Mouse (Mus musculus): ENCODE measurements around the gene Olfr262. TPM values are rescaled to one million over a fixed set of nuclear protein-coding genes. Genes with fewer than 3 reads are reported as not detected.
"Not testable (repeated sequence)": the region's sequence is repeated elsewhere in the genome, so short reads cannot be mapped to it uniquely, and the experiment has no call there.

Olfr262 gene
- not detected for polyA plus RNA-seq (2017; shearing (Covaris generic))

GRCm38 (mm10) chr19:12241559-12241958, at the start of gene Olfr262:
TSS of gene Olfr262 (minus strand) at chr19:12241659.
- ATAC-seq = no peak

DNA sequence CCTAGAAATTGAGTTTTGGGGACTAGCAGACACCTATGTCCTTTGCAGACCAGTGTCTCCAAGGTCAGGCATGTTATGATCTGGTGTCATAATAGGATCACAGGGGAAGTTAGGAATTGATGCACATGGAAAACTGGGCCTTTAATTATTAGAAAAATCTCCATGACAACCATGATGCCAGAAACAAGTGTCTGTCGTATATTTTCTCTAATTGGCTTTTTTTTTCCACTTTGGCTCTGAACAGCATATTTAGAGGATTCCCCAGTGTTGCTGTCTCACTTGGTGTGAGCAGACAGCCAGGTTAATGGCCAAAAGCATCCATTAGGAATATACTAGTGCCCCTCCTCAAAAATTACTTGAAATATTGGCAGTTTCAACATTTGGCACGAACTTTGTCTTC, 38.1 kb upstream of the Olfr262 start, which contains the start of gene Olfr1434:
Gene Olfr1434, plus strand, starts transcription at position 301 of the 400 bp plus-strand sequence.
- no peak for ATAC-seq

- no peak for ATAC-seq
These were observed 19.3 kb upstream of the Olfr262 start, which contains the start of gene Olfr235 for GRCm38 (mm10) chr19:12260732-12261131. TSS of gene Olfr235 (plus strand) at chr19:12261032.

GRCm38 (mm10) chr19:12232496-12232895, 9.0 kb downstream of the Olfr262 start, which contains the start of gene Olfr1432:
TSS of gene Olfr1432 (minus strand) at chr19:12232596.
- ATAC-seq = not testable (repeated sequence)

DNA sequence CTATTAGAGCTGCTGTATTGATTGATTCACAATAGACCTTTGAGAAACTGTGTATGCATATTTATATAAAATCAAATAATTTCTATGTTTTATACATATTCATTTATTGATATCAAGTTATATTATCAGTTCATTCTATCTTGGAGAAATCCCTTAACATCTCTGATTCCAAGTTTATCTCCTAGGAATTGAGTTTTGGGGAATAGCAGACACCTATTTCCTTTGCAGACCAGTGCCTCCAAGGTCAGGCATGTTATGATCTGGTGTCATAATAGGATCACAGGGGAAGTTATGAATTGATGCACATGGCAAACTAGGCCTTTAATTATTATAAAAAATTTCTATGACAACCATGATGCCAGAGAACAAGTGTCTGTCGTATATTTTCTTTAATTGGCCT, 41.1 kb downstream of the Olfr262 start, which contains the start of gene Olfr1431:
Gene Olfr1431, plus strand, starts transcription at position 301 of the 400 bp plus-strand sequence.
- no peak for ATAC-seq

DNA sequence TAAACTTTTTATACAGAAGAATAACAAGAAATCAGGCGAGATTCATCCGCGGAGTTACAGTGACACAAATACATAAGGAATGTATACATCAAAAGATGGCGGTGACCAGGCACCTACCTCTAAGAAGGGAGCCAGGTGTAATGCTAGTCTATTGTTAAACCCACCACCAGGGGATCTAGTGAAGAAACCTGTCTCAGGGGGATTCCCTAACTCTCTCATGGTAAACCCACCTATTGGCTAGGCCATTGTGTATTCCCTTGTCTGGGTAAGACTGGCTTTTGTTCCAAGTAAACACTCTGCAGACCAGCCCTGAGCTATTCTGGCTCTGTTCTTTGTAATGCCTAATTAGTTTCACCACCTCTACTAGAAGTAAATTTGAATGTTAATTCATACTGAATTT, 42.4 kb downstream of the Olfr262 start:
- not testable (repeated sequence) for ATAC-seq

Other genes starting within 250 kb of the Olfr262 start
- under 1 TPM in 1 of 2 experiments, not detected in 1; 0.05 TPM for gene Olfr1423, start 200.3 kb downstream of the Olfr262 start, polyA plus RNA-seq (2017; shearing (Covaris generic))
- gene Olfr1424, start 179.0 kb downstream of the Olfr262 start, polyA plus RNA-seq (2017; shearing (Covaris generic)) = not detected
- gene Olfr1425, start 163.9 kb downstream of the Olfr262 start, polyA plus RNA-seq (2017; shearing (Covaris generic)) = not detected
- not detected for gene Olfr1426, start 149.6 kb downstream of the Olfr262 start, polyA plus RNA-seq (2017; shearing (Covaris generic))
- gene Olfr1427, start 138.3 kb downstream of the Olfr262 start, polyA plus RNA-seq (2017; shearing (Covaris generic)) = not detected
- gene Olfr1428, start 125.8 kb downstream of the Olfr262 start, polyA plus RNA-seq (2017; shearing (Covaris generic)) = not detected
- gene Olfr76, start 118.5 kb downstream of the Olfr262 start, polyA plus RNA-seq (2017; shearing (Covaris generic)) = not detected
- gene Olfr1555-ps1, start 71.5 kb downstream of the Olfr262 start, polyA plus RNA-seq (2017; shearing (Covaris generic)) = under 1 TPM in 1 of 2 experiments, not detected in 1; 0.16 TPM
- gene Olfr1431, start 41.0 kb downstream of the Olfr262 start, polyA plus RNA-seq (2017; shearing (Covaris generic)) = not detected
- not detected for gene Olfr1432, start 9.1 kb downstream of the Olfr262 start, polyA plus RNA-seq (2017; shearing (Covaris generic))
- gene Olfr235, start 19.4 kb upstream of the Olfr262 start, polyA plus RNA-seq (2017; shearing (Covaris generic)) = not detected
- gene Olfr1434, start 38.2 kb upstream of the Olfr262 start, polyA plus RNA-seq (2017; shearing (Covaris generic)) = not detected
- not detected for gene Olfr1436, start 57.5 kb upstream of the Olfr262 start, polyA plus RNA-seq (2017; shearing (Covaris generic))
- not detected for gene Olfr1437, start 83.4 kb upstream of the Olfr262 start, polyA plus RNA-seq (2017; shearing (Covaris generic))
- gene Olfr1438-ps1, start 94.3 kb upstream of the Olfr262 start, polyA plus RNA-seq (2017; shearing (Covaris generic)) = not detected
- gene Olfr1440, start 145.6 kb upstream of the Olfr262 start, polyA plus RNA-seq (2017; shearing (Covaris generic)) = not detected
- not detected for gene Olfr1441, start 175.8 kb upstream of the Olfr262 start, polyA plus RNA-seq (2017; shearing (Covaris generic))
- gene Pfpl, start 186.2 kb upstream of the Olfr262 start, polyA plus RNA-seq (2017; shearing (Covaris generic)) = under 1 TPM in 1 of 2 experiments, not detected in 1; 0.33 TPM
- under 1 TPM in 1 of 2 experiments, not detected in 1; 0.28 TPM for gene Mpeg1, start 219.1 kb upstream of the Olfr262 start, polyA plus RNA-seq (2017; shearing (Covaris generic))

Measured in activated CD4-positive, CD25-positive, alpha-beta regulatory T cell, adult 4 months (primary cell).